Mouse (Mus musculus): ENCODE measurements around the gene Pstpip1. TPM values are rescaled to one million over a fixed set of nuclear protein-coding genes. Genes with fewer than 3 reads are reported as not detected.

Gene Pstpip1
- polyA plus RNA-seq, 1 experiment from 2014 or later: 0.20 TPM

GRCm38 (mm10) chr9:56177354-56177753 lies 87.6 kb downstream of the Pstpip1 start:
- Histone ChIP-seq H3K4me2 (ENCODE audit: low read length) (no peak overlapping the region), H3K27me3 (replicated peaks; ENCODE audit: control insufficient read depth, insufficient read depth, low read length) (no peaks in the 10 kb centered on the region), H3K36me3 (ENCODE audit: control insufficient read depth, insufficient read depth, low read length) (no peaks in the 10 kb centered on the region), H3K27ac (ENCODE audit: low read depth, low read length) (no peak overlapping the region), H3K4me3 (ENCODE audit: low read depth, low read length) (no peak overlapping the region), H3K4me1 (ENCODE audit: control insufficient read depth, insufficient read depth, low read length) (peaks cover 6% of the 10 kb centered on the region), H3K9me3 (replicated peaks; ENCODE audit: control insufficient read depth, low read length) (no peaks in the 10 kb centered on the region), H3K9ac (ENCODE audit: low read length) (no peak overlapping the region)
- 88% methylated on average over 4 of the region's 4 CpGs for WGBS
- ATAC-seq: no peak
- DNase-seq (ENCODE audit: low spot score): no peak

Other genes with a start within 250 kb of the Pstpip1 start
- 27.6 and 33.5 TPM in 2 replicates for gene Scaper, start 151.8 kb upstream of the Pstpip1 start, polyA plus RNA-seq (2014; fragmentation: Nextera tagmentation; extraction: Ambion mirVana)
- not detected in 2 replicates for gene 4930563M21Rik, start 79.4 kb upstream of the Pstpip1 start, polyA plus RNA-seq (2014; fragmentation: Nextera tagmentation; extraction: Ambion mirVana)
- 327 and 330 TPM in 2 replicates for gene Rcn2, start 48.1 kb upstream of the Pstpip1 start, polyA plus RNA-seq (2014; fragmentation: Nextera tagmentation; extraction: Ambion mirVana)
- gene Tspan3, start 75.5 kb downstream of the Pstpip1 start, polyA plus RNA-seq (2014; fragmentation: Nextera tagmentation; extraction: Ambion mirVana): 545 and 577 TPM in 2 replicates

Measured in forebrain, embryonic 14.5 days (tissue).